Mouse (Mus musculus): ENCODE measurements around the gene Creb3l2. TPM values are rescaled to one million over a fixed set of nuclear protein-coding genes. Genes with fewer than 3 reads are reported as not detected.

Gene Creb3l2
- polyA plus RNA-seq, 1 experiment from 2014 or later: 28.7 TPM

DNA sequence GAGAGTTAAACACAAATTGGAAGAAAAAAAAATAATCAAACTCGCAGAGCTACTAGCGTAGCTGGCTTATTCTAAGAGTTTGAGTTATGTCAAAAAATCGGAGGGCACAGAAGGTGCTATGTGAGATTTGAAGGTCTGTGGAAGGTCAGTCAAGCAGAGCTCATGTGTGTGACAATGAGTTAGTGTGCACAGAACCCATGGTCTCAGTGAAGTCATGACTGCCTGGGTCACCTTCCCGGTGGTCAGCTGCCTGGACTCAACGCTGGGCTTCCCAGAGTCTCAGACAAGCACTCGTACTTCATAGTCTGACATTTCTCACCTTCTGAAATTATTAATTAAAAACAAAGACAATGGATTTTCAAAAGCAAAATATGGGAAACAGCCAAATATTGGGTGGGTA lies 26.4 kb downstream of the Creb3l2 start:
- Histone ChIP-seq H3K4me3 (ENCODE audit: low read depth, low read length) (no peak overlapping the region), H3K27me3 (ENCODE audit: control insufficient read depth, insufficient read depth, low read length) (no peaks in the 10 kb centered on the region), H3K27ac (ENCODE audit: low read length) (peak overlapping the region; percentile 16; the same call in 1 of the 2 replicates), H3K36me3 (ENCODE audit: control insufficient read depth, insufficient read depth, low read length) (peaks cover 3% of the 10 kb centered on the region; the same call in 1 of the 2 replicates), H3K4me2 (replicated peaks; ENCODE audit: low read depth, low read length) (no peak overlapping the region), H3K4me1 (ENCODE audit: control insufficient read depth, insufficient read depth, low read length) (peaks cover 45% of the 10 kb centered on the region), H3K9ac (replicated peaks; ENCODE audit: low read depth, low read length) (no peak overlapping the region), H3K9me3 (ENCODE audit: control insufficient read depth, low read depth, low read length) (no peaks in the 10 kb centered on the region)
- ATAC-seq (ENCODE audit: insufficient number of reproducible peaks, insufficient read depth, low FRiP score, low read depth): no peak
- 52% methylated on average over 6 of the region's 6 CpGs for WGBS

- H3K9me3 ChIP-seq (ENCODE audit: control insufficient read depth, low read depth, low read length): no peaks in the 10 kb centered on the region
- peak overlapping the region; percentile 16; the same call in 1 of the 2 replicates for H3K27ac ChIP-seq (ENCODE audit: low read length)
- H3K36me3 ChIP-seq (ENCODE audit: control insufficient read depth, insufficient read depth, low read length): peaks cover 3% of the 10 kb centered on the region; the same call in 1 of the 2 replicates
- WGBS: 14% methylated on average over 7 of the region's 7 CpGs
- no peak overlapping the region for H3K4me3 ChIP-seq (ENCODE audit: low read depth, low read length)
- no peaks in the 10 kb centered on the region for H3K27me3 ChIP-seq (ENCODE audit: control insufficient read depth, insufficient read depth, low read length)
- no peak overlapping the region for H3K4me2 ChIP-seq (replicated peaks; ENCODE audit: low read depth, low read length)
- H3K9ac ChIP-seq (replicated peaks; ENCODE audit: low read depth, low read length): no peak overlapping the region
- peaks cover 41% of the 10 kb centered on the region for H3K4me1 ChIP-seq (ENCODE audit: control insufficient read depth, insufficient read depth, low read length)
- peak; percentile 72 for ATAC-seq (ENCODE audit: insufficient number of reproducible peaks, insufficient read depth, low FRiP score, low read depth)
Observed at GRCm38 (mm10) chr6:37415034-37415433, 26.9 kb downstream of the Creb3l2 start.

GRCm38 (mm10) chr6:37414576-37414975 lies 27.4 kb downstream of the Creb3l2 start:
- Histone ChIP-seq H3K36me3 (ENCODE audit: control insufficient read depth, insufficient read depth, low read length) (peaks cover 3% of the 10 kb centered on the region; the same call in 1 of the 2 replicates), H3K9ac (replicated peaks; ENCODE audit: low read depth, low read length) (no peak overlapping the region), H3K4me3 (ENCODE audit: low read depth, low read length) (no peak overlapping the region), H3K9me3 (ENCODE audit: control insufficient read depth, low read depth, low read length) (no peaks in the 10 kb centered on the region), H3K27ac (ENCODE audit: low read length) (peak overlapping the region; percentile 16; the same call in 1 of the 2 replicates), H3K4me2 (replicated peaks; ENCODE audit: low read depth, low read length) (no peak overlapping the region), H3K27me3 (ENCODE audit: control insufficient read depth, insufficient read depth, low read length) (no peaks in the 10 kb centered on the region), H3K4me1 (ENCODE audit: control insufficient read depth, insufficient read depth, low read length) (peaks cover 36% of the 10 kb centered on the region)
- ATAC-seq (ENCODE audit: insufficient number of reproducible peaks, insufficient read depth, low FRiP score, low read depth): no peak
- 88% methylated on average over 10 of the region's 10 CpGs for WGBS

DNA sequence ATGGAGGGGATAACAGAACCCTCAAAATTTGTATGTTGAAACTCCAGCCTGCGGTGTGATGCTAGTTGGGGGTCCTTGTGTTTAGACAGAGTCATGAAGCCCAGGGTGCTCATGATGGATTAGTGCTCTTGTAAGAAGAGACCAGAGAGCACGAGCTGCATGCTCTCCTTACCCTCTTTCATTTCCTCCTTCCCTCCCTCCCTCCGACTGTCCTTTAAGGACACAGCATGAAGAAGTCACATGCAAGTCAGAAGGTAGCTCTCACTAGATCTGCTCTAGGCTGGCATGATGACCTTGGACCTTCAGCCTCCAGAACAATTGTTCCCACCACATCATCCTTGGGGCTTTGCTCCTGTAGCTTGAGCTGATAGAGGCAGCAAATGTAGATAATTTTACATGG lies 30.2 kb downstream of the Creb3l2 start:
- H3K4me1 ChIP-seq (ENCODE audit: control insufficient read depth, insufficient read depth, low read length): peaks cover 20% of the 10 kb centered on the region

GRCm38 (mm10) chr6:37409829-37410228 lies 32.1 kb downstream of the Creb3l2 start:
- H3K27ac ChIP-seq (ENCODE audit: low read length): no peak overlapping the region; the same call in 1 of the 2 replicates
- no peaks in the 10 kb centered on the region for H3K9me3 ChIP-seq (ENCODE audit: control insufficient read depth, low read depth, low read length)
- 74% methylated on average over 2 of the region's 2 CpGs for WGBS
- no peak overlapping the region for H3K4me2 ChIP-seq (replicated peaks; ENCODE audit: low read depth, low read length)
- peaks cover 4% of the 10 kb centered on the region for H3K4me1 ChIP-seq (ENCODE audit: control insufficient read depth, insufficient read depth, low read length)
- no peak overlapping the region for H3K9ac ChIP-seq (replicated peaks; ENCODE audit: low read depth, low read length)
- no peak for ATAC-seq (ENCODE audit: insufficient number of reproducible peaks, insufficient read depth, low FRiP score, low read depth)
- H3K36me3 ChIP-seq (ENCODE audit: control insufficient read depth, insufficient read depth, low read length): no peaks in the 10 kb centered on the region
- no peaks in the 10 kb centered on the region for H3K27me3 ChIP-seq (ENCODE audit: control insufficient read depth, insufficient read depth, low read length)
- no peak overlapping the region for H3K4me3 ChIP-seq (ENCODE audit: low read depth, low read length)

More for the DNA sequence above, 30.2 kb downstream of the Creb3l2 start:
- H3K4me2 ChIP-seq (replicated peaks; ENCODE audit: low read depth, low read length): no peak overlapping the region
- H3K9me3 ChIP-seq (ENCODE audit: control insufficient read depth, low read depth, low read length): no peaks in the 10 kb centered on the region
- H3K4me3 ChIP-seq (ENCODE audit: low read depth, low read length): no peak overlapping the region
- no peaks in the 10 kb centered on the region for H3K36me3 ChIP-seq (ENCODE audit: control insufficient read depth, insufficient read depth, low read length)
- no peak overlapping the region for H3K9ac ChIP-seq (replicated peaks; ENCODE audit: low read depth, low read length)
- 41% methylated on average over 3 of the region's 3 CpGs for WGBS
- no peaks in the 10 kb centered on the region for H3K27me3 ChIP-seq (ENCODE audit: control insufficient read depth, insufficient read depth, low read length)
- H3K27ac ChIP-seq (ENCODE audit: low read length): no peak overlapping the region
- ATAC-seq (ENCODE audit: insufficient number of reproducible peaks, insufficient read depth, low FRiP score, low read depth): no peak

DNA sequence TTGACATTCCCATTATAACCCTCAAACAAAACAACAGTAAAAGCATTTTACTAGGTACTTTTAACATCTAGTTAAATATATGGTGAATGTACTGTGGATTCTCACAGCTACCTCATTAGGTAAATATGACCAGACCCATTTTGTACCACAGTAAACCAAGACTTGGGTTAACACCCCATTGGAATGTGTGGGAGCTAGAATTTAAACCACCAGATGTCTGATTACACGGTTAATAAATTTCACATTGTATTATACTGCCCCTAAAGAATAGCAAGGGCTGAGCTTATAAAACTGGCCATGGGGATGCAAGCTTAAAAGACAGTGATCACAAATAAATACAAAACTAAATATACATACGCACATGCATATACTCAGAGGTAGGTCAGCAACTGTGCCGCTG lies 34.1 kb downstream of the Creb3l2 start:
- no peak overlapping the region for H3K27ac ChIP-seq (ENCODE audit: low read length)
- H3K36me3 ChIP-seq (ENCODE audit: control insufficient read depth, insufficient read depth, low read length): no peaks in the 10 kb centered on the region
- no peak for ATAC-seq (ENCODE audit: insufficient number of reproducible peaks, insufficient read depth, low FRiP score, low read depth)
- 97% methylated on average over 3 of the region's 3 CpGs for WGBS
- H3K27me3 ChIP-seq (ENCODE audit: control insufficient read depth, insufficient read depth, low read length): no peaks in the 10 kb centered on the region
- no peak overlapping the region for H3K9ac ChIP-seq (replicated peaks; ENCODE audit: low read depth, low read length)
- H3K4me2 ChIP-seq (replicated peaks; ENCODE audit: low read depth, low read length): no peak overlapping the region
- H3K4me1 ChIP-seq (ENCODE audit: control insufficient read depth, insufficient read depth, low read length): peaks cover 17% of the 10 kb centered on the region
- no peaks in the 10 kb centered on the region for H3K9me3 ChIP-seq (ENCODE audit: control insufficient read depth, low read depth, low read length)
- H3K4me3 ChIP-seq (ENCODE audit: low read depth, low read length): no peak overlapping the region

DNA sequence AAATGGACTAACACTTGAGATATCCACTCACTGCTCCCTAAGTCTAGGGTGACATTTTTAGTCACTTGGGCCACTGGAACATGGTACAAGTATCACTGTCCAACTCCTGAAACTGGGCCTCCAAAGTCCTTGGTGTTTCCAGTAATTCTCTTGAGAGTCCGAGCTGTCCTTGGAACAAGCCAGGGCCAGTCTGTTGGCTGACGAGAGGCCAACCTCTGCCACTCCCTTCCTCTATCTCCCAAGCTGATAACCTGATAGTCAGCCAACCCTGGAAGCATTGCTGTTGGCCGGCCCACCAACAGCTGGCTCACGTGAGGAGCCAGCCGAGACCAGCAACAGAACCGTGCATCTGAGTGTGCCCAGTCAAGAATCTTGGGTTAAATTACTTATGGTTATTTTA lies 35.0 kb downstream of the Creb3l2 start:
- no peaks in the 10 kb centered on the region for H3K9me3 ChIP-seq (ENCODE audit: control insufficient read depth, low read depth, low read length)
- H3K4me1 ChIP-seq (ENCODE audit: control insufficient read depth, insufficient read depth, low read length): peaks cover 20% of the 10 kb centered on the region
- H3K4me3 ChIP-seq (ENCODE audit: low read depth, low read length): no peak overlapping the region
- no peaks in the 10 kb centered on the region for H3K27me3 ChIP-seq (ENCODE audit: control insufficient read depth, insufficient read depth, low read length)
- H3K36me3 ChIP-seq (ENCODE audit: control insufficient read depth, insufficient read depth, low read length): no peaks in the 10 kb centered on the region
- no peak overlapping the region for H3K4me2 ChIP-seq (replicated peaks; ENCODE audit: low read depth, low read length)
- WGBS: 76% methylated on average over 6 of the region's 6 CpGs
- H3K27ac ChIP-seq (ENCODE audit: low read length): no peak overlapping the region
- no peak overlapping the region for H3K9ac ChIP-seq (replicated peaks; ENCODE audit: low read depth, low read length)
- ATAC-seq (ENCODE audit: insufficient number of reproducible peaks, insufficient read depth, low FRiP score, low read depth): no peak

DNA sequence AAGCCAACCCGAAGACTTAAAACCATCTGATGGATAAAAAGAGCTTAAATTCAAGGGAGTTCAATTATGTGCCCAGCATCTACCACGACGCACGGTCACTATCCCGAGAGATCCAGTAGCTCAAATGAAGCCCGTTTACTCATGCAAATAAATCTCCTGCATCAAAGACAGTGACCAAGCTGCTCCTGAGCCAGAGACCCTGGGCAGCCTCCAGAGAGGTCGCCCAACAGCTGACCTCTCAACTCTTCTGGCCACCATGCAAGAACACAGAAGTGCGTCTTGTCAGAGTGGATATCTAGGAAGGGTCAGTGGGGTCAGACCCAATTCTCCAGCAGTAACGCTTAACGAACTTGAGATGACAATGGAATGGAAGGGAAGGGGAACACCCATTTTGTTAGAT lies 35.9 kb downstream of the Creb3l2 start:
- Histone ChIP-seq H3K27ac (ENCODE audit: low read length) (no peak overlapping the region), H3K9me3 (ENCODE audit: control insufficient read depth, low read depth, low read length) (no peaks in the 10 kb centered on the region), H3K9ac (replicated peaks; ENCODE audit: low read depth, low read length) (no peak overlapping the region), H3K27me3 (ENCODE audit: control insufficient read depth, insufficient read depth, low read length) (no peaks in the 10 kb centered on the region), H3K4me2 (replicated peaks; ENCODE audit: low read depth, low read length) (no peak overlapping the region), H3K36me3 (ENCODE audit: control insufficient read depth, insufficient read depth, low read length) (no peaks in the 10 kb centered on the region), H3K4me1 (ENCODE audit: control insufficient read depth, insufficient read depth, low read length) (peaks cover 27% of the 10 kb centered on the region), H3K4me3 (ENCODE audit: low read depth, low read length) (no peak overlapping the region)
- no peak for ATAC-seq (ENCODE audit: insufficient number of reproducible peaks, insufficient read depth, low FRiP score, low read depth)
- 63% methylated on average over 10 of the region's 10 CpGs for WGBS

DNA sequence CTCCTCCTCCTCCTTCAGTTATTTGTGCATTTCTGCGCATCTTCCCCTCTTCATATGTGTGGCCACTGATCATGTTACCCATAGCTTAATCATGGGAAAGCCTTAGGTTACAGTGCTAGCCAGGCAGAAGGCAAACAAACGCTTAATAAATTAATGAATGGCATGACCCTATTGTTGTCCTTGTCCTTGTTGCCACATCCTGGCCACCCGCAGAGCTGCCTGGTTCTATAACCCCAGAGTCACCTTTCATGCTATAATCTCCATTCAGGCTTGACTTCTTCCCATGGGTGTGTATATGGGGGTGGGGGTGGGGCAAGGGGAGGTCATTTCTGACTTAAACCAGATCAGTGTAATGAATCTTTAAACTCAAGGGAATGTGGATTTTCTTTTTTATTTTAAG lies 37.6 kb downstream of the Creb3l2 start:
- Histone ChIP-seq H3K9ac (replicated peaks; ENCODE audit: low read depth, low read length) (no peak overlapping the region), H3K4me1 (ENCODE audit: control insufficient read depth, insufficient read depth, low read length) (peaks cover 44% of the 10 kb centered on the region), H3K4me3 (ENCODE audit: low read depth, low read length) (no peak overlapping the region), H3K36me3 (ENCODE audit: control insufficient read depth, insufficient read depth, low read length) (no peaks in the 10 kb centered on the region), H3K9me3 (ENCODE audit: control insufficient read depth, low read depth, low read length) (no peaks in the 10 kb centered on the region), H3K4me2 (replicated peaks; ENCODE audit: low read depth, low read length) (no peak overlapping the region), H3K27me3 (ENCODE audit: control insufficient read depth, insufficient read depth, low read length) (no peaks in the 10 kb centered on the region), H3K27ac (ENCODE audit: low read length) (no peak overlapping the region)
- 37% methylated on average over 3 of the region's 3 CpGs for WGBS
- ATAC-seq (ENCODE audit: insufficient number of reproducible peaks, insufficient read depth, low FRiP score, low read depth): no peak

All from stomach, embryonic 14.5 days (tissue).